Mouse (Mus musculus) cerebellum, adult 8-10 months (tissue): Measurements from ENCODE around the gene Dexi.

ENCODE experiments used
- DNase-seq: peaks from one replicate; pipeline ENCODE4 v3.0.0; 2022

The Dexi gene

GRCm38 (mm10) chr16:10492587-10492986 is 50.3 kb downstream of the Dexi start:
- DNase-seq: no peak

GRCm38 (mm10) chr16:10491716-10492115 is 51.1 kb downstream of the Dexi start:
- DNase-seq: no peak

GRCm38 (mm10) chr16:10490503-10491150 is 52.2 kb downstream of the Dexi start:
- no peak for DNase-seq

GRCm38 (mm10) chr16:10489904-10490457 is 52.9 kb downstream of the Dexi start:
- DNase-seq: no peak

GRCm38 (mm10) chr16:10489483-10489882 is 53.4 kb downstream of the Dexi start:
- no peak for DNase-seq

- DNase-seq: no peak
Observed at GRCm38 (mm10) chr16:10488769-10489481, 53.9 kb downstream of the Dexi start.

- DNase-seq: no peak
Observed at GRCm38 (mm10) chr16:10487895-10488493, 54.9 kb downstream of the Dexi start.

GRCm38 (mm10) chr16:10486993-10487392 is 55.9 kb downstream of the Dexi start:
- no peak for DNase-seq

- DNase-seq: no peak
Observed at GRCm38 (mm10) chr16:10482343-10482742, 60.5 kb downstream of the Dexi start.

- no peak for DNase-seq
Observed at GRCm38 (mm10) chr16:10479857-10480256, 63.0 kb downstream of the Dexi start, which contains the start of gene Ciita. TSS of gene Ciita (plus strand) at chr16:10480059.

- DNase-seq: no peak
Observed at GRCm38 (mm10) chr16:10475919-10476318, 66.9 kb downstream of the Dexi start.

GRCm38 (mm10) chr16:10474956-10475355 is 67.9 kb downstream of the Dexi start:
- DNase-seq: no peak

GRCm38 (mm10) chr16:10471950-10472349 is 70.9 kb downstream of the Dexi start:
- no peak for DNase-seq

- DNase-seq: no peak
Observed at GRCm38 (mm10) chr16:10468201-10468600, 74.7 kb downstream of the Dexi start.

- no peak for DNase-seq
Observed at GRCm38 (mm10) chr16:10467391-10468107, 75.3 kb downstream of the Dexi start.

- no peak for DNase-seq
Observed at GRCm38 (mm10) chr16:10465011-10465681, 77.7 kb downstream of the Dexi start.

- no peak for DNase-seq
Observed at GRCm38 (mm10) chr16:10461178-10461577, 81.7 kb downstream of the Dexi start.

- DNase-seq: no peak
Observed at GRCm38 (mm10) chr16:10460188-10460587, 82.7 kb downstream of the Dexi start.

- no peak for DNase-seq
Observed at GRCm38 (mm10) chr16:10454583-10454974, 88.3 kb downstream of the Dexi start.

- no peak for DNase-seq
Observed at GRCm38 (mm10) chr16:10453872-10454582, 88.8 kb downstream of the Dexi start.
